Mouse (Mus musculus) erythroid progenitor cell, adult 5-6 weeks (primary cell): Measurements from ENCODE around the gene Ltbp4. TPM values are rescaled to one million over a fixed set of nuclear protein-coding genes. Genes with fewer than 3 reads are reported as not detected.

ENCODE experiments used
- ATAC-seq: replicated peaks from 2 replicates; pipeline ENCODE4 v1.8.0; 2016; ENCODE audit warnings: moderate number of reproducible peaks, mild to moderate bottlenecking, moderate TSS enrichment, inconsistent platforms; ENCODE audit not compliant: poor library complexity, low FRiP score, severe bottlenecking
- total RNA-seq, 2 experiments: library from RNA; stranded (forward) in 1 of 2; stranded (reverse) in 1 of 2; fragments of 150-400 nt in 1 of 2; fragments of 186-747, 209-891 nt in 1 of 2; gene quantifications; 2 replicates each; pipeline versions ENCODE4 v1.2.3 to v1.2.4; 2015 to 2017; ENCODE audit warnings: low replicate concordance in 2 of 2

Ltbp4 gene
- total RNA-seq, 2 experiments from 2014 or later, result 0.61 TPM; not detected in 1

- ATAC-seq, result no peak
Measured at GRCm38 (mm10) chr7:27356861-27357594, 19.5 kb upstream of the Ltbp4 start, which contains the start of gene Gm20479. Gene Gm20479 (minus strand): TSS chr7:27357419.

- ATAC-seq, result peak; percentile 47
Measured at GRCm38 (mm10) chr7:27356248-27356647, 18.8 kb upstream of the Ltbp4 start.

GRCm38 (mm10) chr7:27355745-27356240 lies 18.3 kb upstream of the Ltbp4 start, which contains the start of gene Shkbp1:
Gene Shkbp1 (minus strand): TSS chr7:27356019.
- peak; percentile 97 for ATAC-seq

GRCm38 (mm10) chr7:27355261-27355660 lies 17.8 kb upstream of the Ltbp4 start:
- peak; percentile 13 for ATAC-seq

- ATAC-seq, result no peak
Measured at GRCm38 (mm10) chr7:27354783-27355182, 17.3 kb upstream of the Ltbp4 start.

- 0 out of 2 replicates have a peak, but pooled peaks have one; percentile 28 for ATAC-seq
Measured at GRCm38 (mm10) chr7:27354144-27354543, 16.7 kb upstream of the Ltbp4 start.

- ATAC-seq, result no peak
Measured at GRCm38 (mm10) chr7:27345444-27345843, 8.0 kb upstream of the Ltbp4 start.

GRCm38 (mm10) chr7:27342595-27342994 lies 5.1 kb upstream of the Ltbp4 start:
- no peak for ATAC-seq

GRCm38 (mm10) chr7:27339519-27339918 lies 2.0 kb upstream of the Ltbp4 start:
- ATAC-seq, result no peak

GRCm38 (mm10) chr7:27339114-27339513 lies 1.6 kb upstream of the Ltbp4 start:
- ATAC-seq, result no peak

GRCm38 (mm10) chr7:27335928-27336823 lies 1.3 kb downstream of the Ltbp4 start:
- ATAC-seq, result peak; percentile 82

- ATAC-seq, result no peak
Measured at GRCm38 (mm10) chr7:27335011-27335720, 2.3 kb downstream of the Ltbp4 start.

GRCm38 (mm10) chr7:27334405-27334911 lies 3.0 kb downstream of the Ltbp4 start:
- no peak for ATAC-seq

GRCm38 (mm10) chr7:27333316-27333941 lies 4.1 kb downstream of the Ltbp4 start:
- no peak for ATAC-seq

GRCm38 (mm10) chr7:27332353-27333199 lies 4.9 kb downstream of the Ltbp4 start:
- no peak for ATAC-seq

GRCm38 (mm10) chr7:27331854-27332253 lies 5.6 kb downstream of the Ltbp4 start:
- no peak for ATAC-seq

- no peak for ATAC-seq
Measured at GRCm38 (mm10) chr7:27331541-27331851, 6.0 kb downstream of the Ltbp4 start.

- peak; percentile 65 for ATAC-seq
Measured at GRCm38 (mm10) chr7:27330709-27331540, 6.6 kb downstream of the Ltbp4 start.
